In genomic region chr10:17631817-17632216, GRCm38 (mm10) we compare ENCODE assay signal across 9 mouse cellular contexts.
DNase-seq lines count a peak whose midpoint lies in the region; ATAC-seq and TF ChIP-seq lines count a peak whose summit lies in the region.
"Had no signal": no experiment of that assay in that cellular context is flagged by ENCODE, and none has a peak within 500 bp of the region (broad histone marks: within the 10 kb centered on the region; RNA-seq: fewer than 3 reads in every experiment).

No protein-coding gene starts in this region.

- no peaks in the 10 kb centered on the region for H3K36me3 ChIP-seq in intestine, embryonic 14.5 days (ENCODE audit: control insufficient read depth, insufficient read depth, low read length)
- H3K36me3 ChIP-seq in intestine, postnatal 0 days (ENCODE audit: control insufficient read depth, insufficient read depth), result no peaks in the 10 kb centered on the region
- no peaks in the 10 kb centered on the region for H3K36me3 ChIP-seq in forebrain, embryonic 15.5 days
- H3K36me3 ChIP-seq in liver, embryonic 11.5 days (ENCODE audit: control insufficient read depth, insufficient read depth, low read length), result no peaks in the 10 kb centered on the region

- ATAC-seq in intestine, embryonic 14.5 days (replicated peaks; ENCODE audit: low FRiP score, low TSS enrichment, low read depth), result no peak
- ATAC-seq in intestine, postnatal 0 days, result no peak
- peak; percentile 79 for ATAC-seq in forebrain, embryonic 15.5 days (replicated peaks)
- no peak; the same call in 1 of the 2 replicates for ATAC-seq in liver, embryonic 11.5 days (replicated peaks; ENCODE audit: low FRiP score)

- no peak overlapping the region for H3K4me3 ChIP-seq in intestine, embryonic 14.5 days (ENCODE audit: low read depth, low read length)
- H3K4me3 ChIP-seq in intestine, postnatal 0 days (ENCODE audit: low read depth, low read length), result no peak overlapping the region
- H3K4me3 ChIP-seq in forebrain, embryonic 15.5 days, result no peak overlapping the region
- no peak overlapping the region for H3K4me3 ChIP-seq in olfactory bulb, adult 2 months (ENCODE audit: insufficient read depth, low read depth, low read length)
- H3K4me3 ChIP-seq in liver, embryonic 11.5 days (ENCODE audit: low read depth, low read length), result no peak overlapping the region

- TF ChIP-seq POLR2A in olfactory bulb, adult 2 months (IDR thresholded peaks at IDR 0.05; ENCODE audit: insufficient read depth, low read depth, low read length), result no peak

- H3K9me3 ChIP-seq in intestine, embryonic 14.5 days (ENCODE audit: control insufficient read depth, low read length), result no peaks in the 10 kb centered on the region
- no peaks in the 10 kb centered on the region for H3K9me3 ChIP-seq in intestine, postnatal 0 days (ENCODE audit: control insufficient read depth)
- no peaks in the 10 kb centered on the region for H3K9me3 ChIP-seq in forebrain, embryonic 15.5 days
- no peaks in the 10 kb centered on the region for H3K9me3 ChIP-seq in liver, embryonic 11.5 days (ENCODE audit: control insufficient read depth, low read length)

- TF ChIP-seq CTCF in intestine, postnatal 0 days (IDR thresholded peaks at IDR 0.05; ENCODE audit: low read depth), result no peak
- no peak for TF ChIP-seq CTCF in olfactory bulb, adult 2 months (IDR thresholded peaks at IDR 0.05; ENCODE audit: insufficient read depth, low read depth, low read length)

- peak overlapping the region; percentile 18; the same call in 1 of the 2 replicates for H3K4me2 ChIP-seq in intestine, embryonic 14.5 days (ENCODE audit: low read length)
- H3K4me2 ChIP-seq in intestine, postnatal 0 days (replicated peaks; ENCODE audit: low read depth), result no peak overlapping the region
- H3K4me2 ChIP-seq in forebrain, embryonic 15.5 days (replicated peaks), result 0 out of 2 replicates have a peak overlapping the region, but pooled peaks have one; percentile 17
- no peak overlapping the region for H3K4me2 ChIP-seq in liver, embryonic 11.5 days

- H3K4me1 ChIP-seq in intestine, embryonic 14.5 days (replicated peaks; ENCODE audit: control insufficient read depth, insufficient read depth, low read length), result no peaks in the 10 kb centered on the region
- no peaks in the 10 kb centered on the region for H3K4me1 ChIP-seq in intestine, postnatal 0 days (replicated peaks; ENCODE audit: control insufficient read depth, insufficient read depth, low read length)
- H3K4me1 ChIP-seq in forebrain, embryonic 15.5 days, result peaks cover 22% of the 10 kb centered on the region
- H3K4me1 ChIP-seq in olfactory bulb, adult 2 months (ENCODE audit: control insufficient read depth, insufficient read depth, low read length), result peaks cover 10% of the 10 kb centered on the region
- H3K4me1 ChIP-seq in liver, embryonic 11.5 days (replicated peaks; ENCODE audit: control insufficient read depth, insufficient read depth, low read length), result no peaks in the 10 kb centered on the region; the same call in 1 of the 2 replicates

- 23% methylated on average over 5 of the region's 5 CpGs for WGBS in intestine, embryonic 14.5 days
- 30% methylated on average over 5 of the region's 5 CpGs for WGBS in intestine, postnatal 0 days
- 19% methylated on average over 5 of the region's 5 CpGs for WGBS in forebrain, embryonic 15.5 days
- 25% methylated on average over 5 of the region's 5 CpGs for WGBS in olfactory bulb, adult 2 months
- WGBS in liver, embryonic 11.5 days, result 48% methylated on average over 5 of the region's 5 CpGs

- H3K27ac ChIP-seq in intestine, embryonic 14.5 days (ENCODE audit: low read depth), result no peak overlapping the region
- no peak overlapping the region for H3K27ac ChIP-seq in intestine, postnatal 0 days (ENCODE audit: low read depth, low read length)
- peak overlapping the region; percentile 84 for H3K27ac ChIP-seq in forebrain, embryonic 15.5 days (replicated peaks)
- 0 out of 2 replicates have a peak overlapping the region, but pooled peaks have one; percentile 51 for H3K27ac ChIP-seq in olfactory bulb, adult 2 months (ENCODE audit: insufficient read depth, low read depth, low read length)
- H3K27ac ChIP-seq in liver, embryonic 11.5 days (ENCODE audit: low read depth, low read length), result no peak overlapping the region
- H3K27ac ChIP-seq: macrophage had no signal

- no peak overlapping the region for H3K9ac ChIP-seq in intestine, embryonic 14.5 days (ENCODE audit: low read length)
- H3K9ac ChIP-seq in intestine, postnatal 0 days (ENCODE audit: low read depth, low read length), result no peak overlapping the region
- 0 out of 2 replicates have a peak overlapping the region, but pooled peaks have one; percentile 21 for H3K9ac ChIP-seq in forebrain, embryonic 15.5 days (replicated peaks)
- no peak overlapping the region for H3K9ac ChIP-seq in liver, embryonic 11.5 days (ENCODE audit: low read depth, low read length)

- DNase-seq in intestine, embryonic 14.5 days (ENCODE audit: low spot score), result no peak
- DNase-seq in kidney, postnatal 36 days, result peak; percentile 41 to 49
- DNase-seq in liver, embryonic 11.5 days (ENCODE audit: low spot score), result no peak
- no peak for DNase-seq in cerebellum, adult 8-10 months
- DNase-seq in spleen, adult 12 weeks (ENCODE audit: low spot score), result no peak

- no peaks in the 10 kb centered on the region for H3K27me3 ChIP-seq in intestine, embryonic 14.5 days (replicated peaks; ENCODE audit: control insufficient read depth, insufficient read depth, low read length)
- H3K27me3 ChIP-seq in intestine, postnatal 0 days (replicated peaks; ENCODE audit: control insufficient read depth, insufficient read depth, low read length), result no peaks in the 10 kb centered on the region
- H3K27me3 ChIP-seq in forebrain, embryonic 15.5 days, result no peaks in the 10 kb centered on the region
- H3K27me3 ChIP-seq in liver, embryonic 11.5 days (replicated peaks; ENCODE audit: control insufficient read depth, insufficient read depth, low read length), result no peaks in the 10 kb centered on the region

Comparison
In these comparisons a context has a peak if more than half of its experiments do, and no peak if none do; other contexts are left out.
1. H3K4me2 ChIP-seq: peak in intestine, embryonic 14.5 days (single experiment) and forebrain, embryonic 15.5 days (single experiment); none in intestine, postnatal 0 days (single experiment) and liver, embryonic 11.5 days (single experiment).
2. DNase-seq: peak in kidney, postnatal 36 days (2 of 2); none in intestine, embryonic 14.5 days (single experiment), liver, embryonic 11.5 days (single experiment), cerebellum, adult 8-10 months (single experiment) and spleen, adult 12 weeks (single experiment).
3. H3K27ac ChIP-seq: peak in forebrain, embryonic 15.5 days (single experiment) and olfactory bulb, adult 2 months (single experiment); none in intestine, embryonic 14.5 days (single experiment), intestine, postnatal 0 days (single experiment) and liver, embryonic 11.5 days (single experiment).